Mouse (Mus musculus) ES-Bruce4 (cell line): ENCODE data around the gene Ablim2. TPM values are rescaled to one million over a fixed set of nuclear protein-coding genes. Genes with fewer than 3 reads are reported as not detected.

Source experiments
- H3K27ac ChIP-seq: 2 replicates; pipeline ENCODE4 v1.5.1; 2012; ENCODE audit warnings: low read length, inconsistent platforms; ENCODE audit not compliant: insufficient read depth
- H3K27me3 ChIP-seq: 2 replicates; pipeline ENCODE4 v1.6.1; 2012; ENCODE audit warnings: mild to moderate bottlenecking, low read length, inconsistent platforms; ENCODE audit not compliant: control insufficient read depth, poor library complexity, insufficient read depth, severe bottlenecking
- H3K36me3 ChIP-seq: 2 replicates; pipeline ENCODE4 v1.6.1; 2012; ENCODE audit warnings: inconsistent platforms, mild to moderate bottlenecking, low read length, moderate library complexity; ENCODE audit not compliant: control insufficient read depth, poor library complexity, insufficient read depth, severe bottlenecking
- H3K4me1 ChIP-seq: one replicate; pipeline ENCODE4 v1.8.1; 2011; ENCODE audit warnings: low read length; ENCODE audit not compliant: control insufficient read depth, insufficient read depth
- H3K4me3 ChIP-seq: 2 replicates; pipeline ENCODE4 v1.5.1; 2011; ENCODE audit warnings: low read depth, mild to moderate bottlenecking, low read length
- H3K9ac ChIP-seq: 2 replicates; pipeline ENCODE4 v1.6.1; 2012; ENCODE audit warnings: low read depth, mild to moderate bottlenecking, inconsistent platforms; ENCODE audit not compliant: poor library complexity, severe bottlenecking
- H3K9me3 ChIP-seq: replicated peaks from 2 replicates; pipeline ENCODE4 v1.6.1; 2012; ENCODE audit warnings: mild to moderate bottlenecking, low read length, inconsistent platforms; ENCODE audit not compliant: control insufficient read depth, poor library complexity, insufficient read depth, severe bottlenecking
- CTCF ChIP-seq: IDR thresholded peaks from one replicate; pipeline ENCODE4 v1.8.1; 2011; ENCODE audit warnings: low read depth, low read length
- EP300 ChIP-seq: IDR thresholded peaks from 2 replicates; pipeline ENCODE4 v1.6.1; 2011; ENCODE audit warnings: low read depth, low read length; ENCODE audit not compliant: insufficient read depth
- POLR2A ChIP-seq: IDR thresholded peaks from one replicate; pipeline ENCODE4 v1.8.1; 2011; ENCODE audit warnings: low read length; ENCODE audit not compliant: insufficient read depth
- polyA plus RNA-seq: library from polyadenylated mRNA; stranded (reverse); fragments of >200 nt; gene quantifications from 2 replicates; pipeline ENCODE4 v1.2.4, GENCODE M21; 2011; ENCODE audit warnings: low read depth; ENCODE audit not compliant: missing spikeins, insufficient read depth, insufficient read length

Ablim2 gene
- polyA plus RNA-seq, 1 experiment: 6.1 TPM

DNA sequence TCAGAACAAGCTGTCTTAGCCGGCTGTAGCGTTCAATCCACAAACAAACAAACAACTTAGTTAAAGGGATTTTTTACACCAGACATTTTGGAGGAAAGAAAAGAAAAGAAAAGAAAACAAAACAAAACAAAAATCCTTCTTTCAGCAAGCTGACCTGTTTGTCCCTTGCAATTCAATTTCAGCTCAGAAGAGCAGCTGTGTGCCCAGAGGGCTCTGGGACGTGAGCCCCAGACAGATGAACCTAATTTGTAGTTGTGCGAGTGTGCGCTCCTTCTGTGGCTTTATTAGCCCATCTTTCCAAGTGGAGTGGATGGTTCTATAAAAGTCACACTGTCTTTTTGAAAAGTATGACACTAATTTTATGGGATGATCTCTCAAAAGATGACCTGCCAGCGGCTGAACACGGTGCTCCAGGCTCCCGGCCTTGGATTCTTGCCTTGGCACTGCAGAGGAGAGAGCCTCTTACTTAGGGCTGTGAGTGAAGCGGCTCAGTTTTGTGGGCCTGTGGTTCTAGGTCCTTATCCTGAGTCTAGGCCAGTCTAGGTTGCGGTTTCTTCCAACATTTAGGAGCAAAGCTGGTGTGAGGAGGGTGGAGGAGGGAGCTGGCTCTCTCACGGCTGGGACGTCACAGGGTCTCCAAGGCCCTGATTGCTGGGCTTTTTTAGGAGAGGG lies 158.1 kb downstream of the Ablim2 start:
- H3K27me3 ChIP-seq: no peaks in the 10 kb centered on the region
- no peaks in the 10 kb centered on the region for H3K9me3 ChIP-seq
- no peak overlapping the region for H3K9ac ChIP-seq
- TF ChIP-seq EP300: no peak
- TF ChIP-seq POLR2A: no peak
- TF ChIP-seq CTCF: no peak
- no peaks in the 10 kb centered on the region for H3K36me3 ChIP-seq
- no peak overlapping the region for H3K4me3 ChIP-seq
- peaks cover 5% of the 10 kb centered on the region for H3K4me1 ChIP-seq
- H3K27ac ChIP-seq: no peak overlapping the region

DNA sequence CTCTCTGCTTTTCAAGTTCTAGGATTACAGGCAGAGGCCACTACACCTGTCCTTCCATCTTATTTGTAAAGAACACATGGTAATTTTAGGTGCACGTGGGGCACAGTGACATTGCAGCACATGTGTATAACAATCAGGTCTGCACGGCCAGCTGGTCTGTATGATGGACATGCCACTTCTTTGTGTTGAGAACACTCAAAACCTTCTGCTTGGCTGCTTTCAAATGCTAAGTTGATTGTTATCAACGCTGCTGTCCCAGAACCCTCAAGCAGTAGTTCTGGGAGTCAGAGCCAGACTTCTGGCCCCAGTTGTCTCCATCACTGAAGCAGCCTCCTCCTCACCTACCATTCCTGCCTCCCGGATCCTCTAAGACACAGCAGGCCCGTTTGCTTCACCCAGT lies 159.0 kb downstream of the Ablim2 start:
- no peak overlapping the region for H3K4me3 ChIP-seq

DNA sequence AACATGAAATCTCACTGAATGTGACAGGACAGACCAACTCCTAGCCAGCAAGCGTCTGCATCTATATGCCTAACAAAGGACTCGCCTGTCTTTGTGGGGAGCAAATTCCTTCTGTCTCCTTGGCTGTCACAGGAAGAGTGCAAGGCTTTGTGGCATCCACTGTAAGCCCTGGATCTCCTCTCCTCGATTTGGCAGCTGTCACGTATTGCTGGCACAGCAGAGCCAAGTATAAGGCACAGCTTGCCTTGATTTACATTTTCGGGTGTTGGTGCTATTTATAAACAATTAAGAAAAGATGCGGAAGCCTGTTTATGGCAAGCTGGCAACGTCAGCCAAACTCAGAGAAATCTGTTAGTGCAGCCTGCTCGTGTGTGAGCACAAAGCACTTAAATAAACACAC lies 160.7 kb downstream of the Ablim2 start:
- H3K4me1 ChIP-seq: peaks cover 5% of the 10 kb centered on the region
- H3K4me3 ChIP-seq: no peak overlapping the region
- H3K9ac ChIP-seq: no peak overlapping the region
- TF ChIP-seq EP300 (no peak), POLR2A (no peak), CTCF (no peak)
- H3K27ac ChIP-seq: no peak overlapping the region
- H3K27me3 ChIP-seq: no peaks in the 10 kb centered on the region
- no peaks in the 10 kb centered on the region for H3K36me3 ChIP-seq
- no peaks in the 10 kb centered on the region for H3K9me3 ChIP-seq

More for the DNA sequence above, 159.0 kb downstream of the Ablim2 start:
- TF ChIP-seq EP300 (0 out of 2 replicates have a peak, but pooled peaks have one; percentile 14), CTCF (no peak), POLR2A (no peak)
- H3K27ac ChIP-seq: no peak overlapping the region
- H3K36me3 ChIP-seq: no peaks in the 10 kb centered on the region
- no peak overlapping the region for H3K9ac ChIP-seq
- H3K9me3 ChIP-seq: no peaks in the 10 kb centered on the region
- peaks cover 5% of the 10 kb centered on the region for H3K4me1 ChIP-seq
- H3K27me3 ChIP-seq: no peaks in the 10 kb centered on the region

DNA sequence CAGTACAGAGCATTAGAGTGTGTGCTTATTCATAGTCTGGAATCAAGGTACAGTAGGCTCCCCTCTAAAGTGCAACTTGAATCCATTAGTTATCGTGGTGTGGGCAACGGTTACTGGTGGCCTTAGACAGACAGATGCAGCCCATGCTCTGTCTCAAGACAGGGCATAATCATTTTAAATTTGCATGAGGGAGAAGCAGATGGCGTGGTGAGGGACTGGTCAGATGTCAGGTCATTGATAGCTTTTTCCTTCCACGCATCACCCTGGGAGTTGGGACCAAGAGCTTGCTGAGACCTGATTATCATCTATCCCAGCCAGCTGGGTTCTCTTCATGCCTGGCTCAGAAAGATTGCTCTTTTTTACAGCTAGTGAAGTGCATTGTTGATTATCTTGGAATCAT lies 162.4 kb downstream of the Ablim2 start:
- H3K9me3 ChIP-seq: no peaks in the 10 kb centered on the region
- no peak for TF ChIP-seq EP300
- no peak for TF ChIP-seq CTCF
- no peak for TF ChIP-seq POLR2A
- no peak overlapping the region for H3K27ac ChIP-seq

DNA sequence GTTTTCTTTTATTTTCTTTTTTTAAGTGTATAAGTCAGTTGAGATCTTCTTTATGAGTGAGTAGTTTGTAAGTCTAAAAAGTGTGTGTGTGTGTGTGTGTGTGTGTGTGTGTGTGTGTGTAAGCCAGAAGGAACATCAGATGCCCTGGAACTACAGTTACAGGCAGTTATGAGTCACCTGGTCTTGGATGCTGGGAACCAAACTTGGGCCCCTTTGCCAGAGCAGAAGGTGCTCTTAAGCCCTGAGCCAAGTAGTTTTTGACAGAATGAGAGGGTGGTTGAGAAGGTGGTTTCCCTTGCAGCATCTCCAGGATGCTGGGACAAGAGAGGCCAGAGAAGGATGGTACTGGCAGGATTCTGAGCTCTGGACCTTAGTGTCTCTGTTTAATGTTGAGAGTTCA lies 162.9 kb downstream of the Ablim2 start:
- Histone ChIP-seq H3K36me3 (no peaks in the 10 kb centered on the region), H3K9me3 (no peaks in the 10 kb centered on the region), H3K9ac (no peak overlapping the region), H3K4me1 (peaks cover 5% of the 10 kb centered on the region), H3K4me3 (no peak overlapping the region), H3K27ac (no peak overlapping the region), H3K27me3 (no peaks in the 10 kb centered on the region)
- TF ChIP-seq POLR2A (no peak), CTCF (no peak), EP300 (no peak)

More for the DNA sequence above, 162.4 kb downstream of the Ablim2 start:
- Histone ChIP-seq H3K9ac (no peak overlapping the region), H3K36me3 (no peaks in the 10 kb centered on the region), H3K4me1 (peaks cover 5% of the 10 kb centered on the region), H3K4me3 (no peak overlapping the region), H3K27me3 (no peaks in the 10 kb centered on the region)

DNA sequence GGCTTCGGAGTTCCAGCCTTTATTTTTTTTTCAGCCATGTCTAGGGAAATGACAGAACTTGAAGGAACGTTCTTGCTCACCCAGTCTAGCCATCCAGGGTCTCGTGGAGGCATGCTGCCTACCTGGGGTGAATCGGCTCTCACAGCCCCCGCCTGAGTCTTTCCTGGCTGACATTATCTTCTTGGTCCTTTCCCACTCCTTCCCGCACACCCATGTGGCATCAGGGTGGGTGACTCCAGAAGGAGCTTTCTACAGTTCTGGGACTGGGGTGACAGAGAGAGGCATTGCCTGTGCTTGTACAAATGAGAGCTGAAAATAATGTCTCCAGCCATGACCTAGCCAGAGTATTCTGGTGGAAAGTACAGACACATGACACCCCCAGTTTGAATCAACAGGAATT lies 163.5 kb downstream of the Ablim2 start:
- Histone ChIP-seq H3K27me3 (no peaks in the 10 kb centered on the region), H3K9ac (no peak overlapping the region), H3K27ac (no peak overlapping the region), H3K9me3 (no peaks in the 10 kb centered on the region), H3K4me3 (no peak overlapping the region), H3K4me1 (peaks cover 5% of the 10 kb centered on the region), H3K36me3 (no peaks in the 10 kb centered on the region)
- no peak for TF ChIP-seq EP300
- TF ChIP-seq POLR2A: no peak
- no peak for TF ChIP-seq CTCF
